Mouse (Mus musculus) thymus, adult 2 months (tissue): Measurements from ENCODE around the gene 2610318N02Rik. TPM values are rescaled to one million over a fixed set of nuclear protein-coding genes. Genes with fewer than 3 reads are reported as not detected.

Experiments used
- DNase-seq: peaks from one replicate; pipeline ENCODE4 v3.0.0; 2021
- H3K27ac ChIP-seq: fragments of 200-500 bp; 2 replicates; pipeline ENCODE4 v1.5.1; 2012; ENCODE audit warnings: low read length, control low read depth; ENCODE audit not compliant: control insufficient read depth, insufficient read depth
- H3K27me3 ChIP-seq: fragments of 200-500 bp; 2 replicates; pipeline ENCODE4 v1.6.1; 2012; ENCODE audit warnings: mild to moderate bottlenecking, low read length, moderate library complexity, mixed read lengths; ENCODE audit not compliant: control insufficient read depth, insufficient read depth
- H3K36me3 ChIP-seq: fragments of 200-500 bp; 2 replicates; pipeline ENCODE4 v1.6.1; 2012; ENCODE audit warnings: mild to moderate bottlenecking, low read length, moderate library complexity; ENCODE audit not compliant: control insufficient read depth, insufficient read depth
- H3K4me1 ChIP-seq: fragments of 200-500 bp; replicated peaks from 2 replicates; pipeline ENCODE4 v1.6.1; 2012; ENCODE audit warnings: low read length; ENCODE audit not compliant: control insufficient read depth, insufficient read depth
- H3K4me3 ChIP-seq: fragments of 200-500 bp; 2 replicates; pipeline ENCODE4 v1.5.1; 2012; ENCODE audit warnings: mild to moderate bottlenecking, low read length, control low read depth, moderate library complexity; ENCODE audit not compliant: control insufficient read depth, insufficient read depth
- CTCF ChIP-seq: fragments of 200-500 bp; IDR thresholded peaks from 2 replicates; pipeline ENCODE4 v1.5.1; 2012; ENCODE audit warnings: mild to moderate bottlenecking, control low read depth, low read length, moderate library complexity, borderline replicate concordance; ENCODE audit not compliant: control insufficient read depth, poor library complexity, insufficient read depth; ENCODE audit errors: extremely low read depth
- POLR2A ChIP-seq: fragments of 200-500 bp; IDR thresholded peaks from 2 replicates; pipeline ENCODE4 v1.6.1; 2012; ENCODE audit warnings: mild to moderate bottlenecking, low read length, control low read depth, moderate library complexity; ENCODE audit not compliant: control insufficient read depth, poor library complexity, insufficient read depth; ENCODE audit errors: extremely low read depth
- WGBS: fragments of 180-500 bp; shearing (Covaris S2); methylation state at CpG from one replicate; pipeline ENCODE4 v1.1.7; 2018; 5-methylcytosine and 5-hydroxymethylcytosine counted together
- polyA plus RNA-seq: library from polyadenylated mRNA; depleted of rRNA; stranded (reverse); fragments of >200 nt; gene quantifications from 2 replicates; pipeline ENCODE4 v1.2.3, GENCODE M21; 2012

2610318N02Rik gene
- polyA plus RNA-seq, 1 experiment: 105 TPM

GRCm38 (mm10) chr16:17132906-17133200, 7.9 kb upstream of the 2610318N02Rik start:
- no peak overlapping the region for H3K27ac ChIP-seq
- H3K4me1 ChIP-seq: peaks cover 7% of the 10 kb centered on the region; the same call in 1 of the 2 replicates
- no peaks in the 10 kb centered on the region for H3K36me3 ChIP-seq
- no peak for DNase-seq
- H3K27me3 ChIP-seq: no peaks in the 10 kb centered on the region
- WGBS: 74% methylated on average over 7 of the region's 7 CpGs
- TF ChIP-seq CTCF: no peak
- no peak for TF ChIP-seq POLR2A
- no peak overlapping the region for H3K4me3 ChIP-seq

- no peaks in the 10 kb centered on the region for H3K36me3 ChIP-seq
- no peak within 1 kb of the TSS for H3K27ac ChIP-seq
- peaks cover 7% of the 10 kb centered on the region; the same call in 1 of the 2 replicates for H3K4me1 ChIP-seq
- DNase-seq: peak; percentile 96
- TF ChIP-seq CTCF (peak; percentile 89), POLR2A (peak; percentile 69; the same call in 1 of the 2 replicates)
- under 1% methylated on average over 47 of the region's 47 CpGs for WGBS
- H3K4me3 ChIP-seq: peak within 1 kb of the TSS; percentile 65
- no peaks in the 10 kb centered on the region for H3K27me3 ChIP-seq
Observed at GRCm38 (mm10) chr16:17132089-17132905, 7.3 kb upstream of the 2610318N02Rik start, which contains the start of gene Sdf2l1. Gene Sdf2l1 (minus strand): TSS chr16:17132383.

- Histone ChIP-seq H3K27me3 (no peaks in the 10 kb centered on the region), H3K4me3 (peak overlapping the region; percentile 65), H3K4me1 (peaks cover 7% of the 10 kb centered on the region; the same call in 1 of the 2 replicates), H3K27ac (no peak overlapping the region), H3K36me3 (no peaks in the 10 kb centered on the region)
- DNase-seq: peak; percentile 35
- TF ChIP-seq CTCF (no peak), POLR2A (no peak)
- 5% methylated on average over 43 of the region's 43 CpGs for WGBS
Observed at GRCm38 (mm10) chr16:17131191-17132088, 6.5 kb upstream of the 2610318N02Rik start.

GRCm38 (mm10) chr16:17127292-17127691, 2.3 kb upstream of the 2610318N02Rik start:
- Histone ChIP-seq H3K27me3 (no peaks in the 10 kb centered on the region), H3K4me1 (peaks cover 25% of the 10 kb centered on the region), H3K36me3 (no peaks in the 10 kb centered on the region), H3K27ac (no peak overlapping the region), H3K4me3 (no peak overlapping the region)
- DNase-seq: peak; percentile 69
- no peak for TF ChIP-seq CTCF
- no peak for TF ChIP-seq POLR2A
- WGBS: 97% methylated on average over 1 of the region's 1 CpGs

- WGBS: 19% methylated on average over 22 of the region's 22 CpGs
- H3K4me3 ChIP-seq: peak overlapping the region; percentile 59
- peak; percentile 31 for DNase-seq
Observed at GRCm38 (mm10) chr16:17124119-17124870, 672 bp downstream of the 2610318N02Rik start.

GRCm38 (mm10) chr16:17121569-17121968, 3.4 kb downstream of the 2610318N02Rik start:
- 98% methylated on average over 14 of the region's 14 CpGs for WGBS

More at GRCm38 (mm10) chr16:17124119-17124870, 672 bp downstream of the 2610318N02Rik start:
- H3K27me3 ChIP-seq: no peaks in the 10 kb centered on the region
- no peak for TF ChIP-seq POLR2A
- TF ChIP-seq CTCF: no peak
- H3K36me3 ChIP-seq: no peaks in the 10 kb centered on the region; the same call in 1 of the 2 replicates
- H3K4me1 ChIP-seq: peaks cover 18% of the 10 kb centered on the region
- H3K27ac ChIP-seq: no peak overlapping the region

More at GRCm38 (mm10) chr16:17121569-17121968, 3.4 kb downstream of the 2610318N02Rik start:
- no peaks in the 10 kb centered on the region for H3K27me3 ChIP-seq
- peaks cover 18% of the 10 kb centered on the region for H3K4me1 ChIP-seq
- no peak for DNase-seq
- H3K36me3 ChIP-seq: no peaks in the 10 kb centered on the region; the same call in 1 of the 2 replicates
- TF ChIP-seq CTCF (no peak), POLR2A (no peak)
- H3K27ac ChIP-seq: no peak overlapping the region
- H3K4me3 ChIP-seq: no peak overlapping the region
